Mouse (Mus musculus) liver, adult 2 months (tissue): ENCODE measurements at regions not wholly inside any gene's neighbourhood (a gene's known extent, or its start where the extent isn't known, plus 50 kb on each side); places are given as distances from the start of the nearest gene placed in this dataset.

Experiments
- CTCF ChIP-seq: fragments of 200-500 bp; IDR thresholded peaks from 2 replicates; pipeline ENCODE4 v1.5.1; 2011; ENCODE audit warnings: low read depth, low read length, control low read depth
- POLR2A ChIP-seq: fragments of 200-500 bp; IDR thresholded peaks from 2 replicates; pipeline ENCODE4 v1.6.1; 2011; ENCODE audit warnings: low read length, control low read depth; ENCODE audit not compliant: insufficient read depth; ENCODE audit errors: extremely low read depth

DNA sequence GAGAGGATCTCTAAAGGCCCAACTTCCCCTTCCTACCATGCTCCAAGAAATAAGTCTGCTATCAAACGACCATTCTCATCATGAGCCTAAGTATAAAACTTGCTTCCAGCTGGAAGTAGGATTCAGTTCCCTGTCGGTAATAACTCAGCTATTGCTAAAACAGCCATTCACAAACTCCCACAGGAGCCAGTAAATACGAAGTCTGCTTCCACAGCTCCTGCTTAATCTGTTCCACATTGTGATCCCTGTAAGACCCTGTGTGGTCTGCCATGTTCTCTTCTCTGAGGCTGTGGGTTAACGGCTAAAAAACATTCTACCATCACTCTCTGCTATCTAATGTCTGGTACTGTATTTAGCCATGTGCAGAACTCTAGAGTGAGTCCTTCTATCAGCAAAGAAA, 72.9 kb upstream of the Snx19 start:
- TF ChIP-seq CTCF (no peak), POLR2A (no peak)
